Mouse (Mus musculus): Measurements from ENCODE around the gene Fate1. TPM values are rescaled to one million over a fixed set of nuclear protein-coding genes. Genes with fewer than 3 reads are reported as not detected.

Gene Fate1
- 0.38 TPM in 1 of 2 replicates, not detected in the other for polyA plus RNA-seq (2014; fragmentation: Nextera tagmentation; extraction: Ambion mirVana)

DNA sequence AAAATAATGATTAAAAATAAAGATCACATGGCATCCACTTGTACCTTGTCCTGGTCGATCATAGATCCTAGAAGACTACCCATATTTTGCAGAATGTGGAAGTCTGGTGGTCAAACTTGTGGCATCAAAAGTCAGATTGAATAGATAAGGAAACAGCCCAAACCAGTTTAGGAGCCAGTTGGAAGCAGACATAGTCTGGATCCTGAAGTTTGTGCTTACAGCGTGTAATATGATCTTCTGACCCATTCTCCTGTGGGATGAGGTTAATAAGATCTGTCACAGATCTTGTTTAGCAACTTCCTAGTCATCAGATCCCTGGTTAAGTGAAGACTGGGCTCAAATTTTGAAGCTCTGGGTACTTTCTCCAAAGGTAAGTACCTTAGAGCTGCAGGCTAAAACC, at the start of gene Fate1:
Gene Fate1 (plus strand): TSS at position 301 of the 400 bp plus-strand sequence.
- Histone ChIP-seq H3K9ac (no peak within 1 kb of the TSS), H3K4me3 (ENCODE audit: low read depth, low read length) (no peak within 1 kb of the TSS), H3K4me1 (ENCODE audit: insufficient read depth) (no peaks in the 10 kb centered on the region), H3K27me3 (ENCODE audit: insufficient read depth, low read length) (no peaks in the 10 kb centered on the region), H3K9me3 (ENCODE audit: low read depth, low read length) (no peaks in the 10 kb centered on the region), H3K4me2 (no peak within 1 kb of the TSS), H3K27ac (ENCODE audit: low read depth) (no peak within 1 kb of the TSS), H3K36me3 (ENCODE audit: insufficient read depth) (no peaks in the 10 kb centered on the region)
- ATAC-seq (ENCODE audit: insufficient read depth) = no peak
- WGBS = 59% methylated on average over 2 of the region's 2 CpGs
- TF ChIP-seq CTCF (IDR thresholded peaks at IDR 0.05; ENCODE audit: low read depth) = no peak
- no peak for DNase-seq

DNA sequence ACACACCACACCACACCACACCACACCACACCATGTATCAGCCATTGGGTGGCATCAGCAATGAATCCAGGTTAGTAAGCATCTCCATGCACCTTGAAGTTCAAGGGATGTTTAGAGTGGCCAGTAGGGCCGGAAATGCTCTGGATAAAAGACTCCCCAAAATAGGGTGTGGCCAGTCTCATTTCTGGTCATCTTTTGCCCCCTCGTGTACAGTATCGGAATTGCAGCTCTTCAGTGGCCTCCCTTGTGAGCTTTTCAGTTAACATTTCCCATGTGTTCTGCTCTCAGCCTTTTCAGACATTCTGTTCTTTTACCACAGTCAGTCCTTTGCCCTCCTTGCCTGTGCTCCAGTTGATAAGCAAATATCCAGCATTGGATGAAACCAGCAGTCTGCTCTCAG, 26.2 kb upstream of the Fate1 start:
- peak; percentile 74 for TF ChIP-seq CTCF (IDR thresholded peaks at IDR 0.05; ENCODE audit: low read depth)

DNA sequence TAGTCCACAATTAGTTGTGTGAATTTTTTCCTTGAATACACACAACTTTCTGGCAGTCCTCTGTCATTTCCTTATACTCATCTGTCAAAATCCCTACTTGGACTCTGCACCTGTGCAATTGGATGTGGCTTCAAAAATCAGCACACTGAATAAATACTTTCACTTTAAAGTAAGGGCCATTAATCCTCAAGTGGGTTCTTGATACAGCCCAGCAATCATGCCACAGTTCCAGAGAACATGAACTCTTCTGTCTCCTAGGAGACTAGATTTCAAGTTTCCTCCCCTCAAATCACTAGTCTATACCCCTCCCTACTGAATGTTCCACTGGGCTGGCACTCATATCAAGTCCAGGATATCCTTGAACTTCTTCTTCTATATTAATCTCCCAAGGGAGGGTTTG, 14.4 kb upstream of the Fate1 start:
- Histone ChIP-seq H3K27ac (ENCODE audit: low read depth) (no peak overlapping the region), H3K4me2 (no peak overlapping the region), H3K9me3 (ENCODE audit: low read depth, low read length) (no peaks in the 10 kb centered on the region), H3K36me3 (ENCODE audit: insufficient read depth) (no peaks in the 10 kb centered on the region), H3K27me3 (ENCODE audit: insufficient read depth, low read length) (no peaks in the 10 kb centered on the region), H3K9ac (no peak overlapping the region), H3K4me1 (ENCODE audit: insufficient read depth) (no peaks in the 10 kb centered on the region), H3K4me3 (ENCODE audit: low read depth, low read length) (no peak overlapping the region)
- no peak for TF ChIP-seq CTCF (IDR thresholded peaks at IDR 0.05; ENCODE audit: low read depth)
- DNase-seq = peak; percentile 7
- no peak for ATAC-seq (ENCODE audit: insufficient read depth)

More for the DNA sequence above, 26.2 kb upstream of the Fate1 start:
- Histone ChIP-seq H3K9me3 (ENCODE audit: low read depth, low read length) (no peaks in the 10 kb centered on the region), H3K4me1 (ENCODE audit: insufficient read depth) (no peaks in the 10 kb centered on the region), H3K27me3 (ENCODE audit: insufficient read depth, low read length) (no peaks in the 10 kb centered on the region), H3K4me2 (no peak overlapping the region), H3K36me3 (ENCODE audit: insufficient read depth) (no peaks in the 10 kb centered on the region), H3K27ac (ENCODE audit: low read depth) (no peak overlapping the region), H3K4me3 (ENCODE audit: low read depth, low read length) (no peak overlapping the region), H3K9ac (no peak overlapping the region)
- DNase-seq (peak; percentile 69), ATAC-seq (ENCODE audit: insufficient read depth) (no peak)
- 14% methylated on average over 3 of the region's 3 CpGs for WGBS

DNA sequence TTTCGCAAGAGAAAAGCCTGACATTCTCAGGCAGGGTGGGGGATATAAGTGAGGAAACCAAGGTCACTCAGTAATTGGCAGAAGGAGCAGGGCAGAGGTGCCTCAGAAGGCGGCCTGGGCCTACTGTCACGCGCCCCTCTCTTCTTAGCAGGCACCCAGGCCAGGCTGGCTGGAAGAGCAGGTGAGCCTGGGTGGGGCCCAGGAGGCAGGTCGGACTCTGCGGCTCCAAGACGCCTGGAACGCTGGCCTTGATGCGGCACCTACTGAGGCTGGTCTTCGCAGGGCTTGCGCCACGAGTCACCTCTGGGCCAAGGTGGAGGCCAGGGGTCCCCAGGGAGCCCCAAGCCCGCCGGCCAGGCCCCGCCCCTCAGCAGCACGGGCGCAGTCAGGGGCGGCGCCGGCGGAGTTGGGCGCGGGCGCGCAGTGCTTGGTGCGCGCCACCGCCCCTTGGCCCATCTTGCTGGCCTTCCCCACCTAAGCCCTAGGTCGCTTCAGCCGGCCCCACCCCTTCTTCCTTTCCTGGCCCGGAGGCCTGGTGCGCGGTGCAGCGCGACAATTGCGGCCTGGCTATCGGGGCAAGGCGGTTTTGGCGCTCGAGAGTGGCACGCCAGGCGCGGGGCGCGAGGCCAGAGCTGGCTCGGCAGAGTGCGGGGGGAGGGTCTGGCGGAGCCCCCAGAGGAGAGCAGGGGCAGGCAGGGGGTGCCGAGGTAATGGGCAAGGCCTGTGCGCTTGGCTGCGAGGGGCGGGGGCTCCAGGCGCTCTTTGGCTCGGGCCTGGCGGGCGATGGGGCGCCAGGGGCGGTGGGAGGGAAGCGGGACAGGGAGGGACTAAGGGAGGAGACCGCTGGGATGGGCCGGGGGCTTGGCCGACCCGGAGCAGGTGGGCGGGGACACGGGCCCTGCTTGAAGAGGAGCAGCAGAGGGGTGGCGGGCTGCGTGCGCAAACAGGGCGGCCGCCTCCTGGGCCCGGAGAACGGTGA, 10.4 kb upstream of the Fate1 start, which contains the start of gene Prrg3:
Gene Prrg3 (plus strand): TSS at position 552 of the 979 bp plus-strand sequence.
- TF ChIP-seq CTCF (IDR thresholded peaks at IDR 0.05; ENCODE audit: low read depth) = no peak
- Histone ChIP-seq H3K9ac (peak within 1 kb of the TSS; percentile 57), H3K27ac (ENCODE audit: low read depth) (peak within 1 kb of the TSS; percentile 24; the same call in 1 of the 2 replicates), H3K4me3 (ENCODE audit: low read depth, low read length) (peak within 1 kb of the TSS; percentile 44), H3K36me3 (ENCODE audit: insufficient read depth) (0 out of 2 replicates have a peak, but pooled peaks cover 3% of the 10 kb centered on the region), H3K9me3 (ENCODE audit: low read depth, low read length) (no peaks in the 10 kb centered on the region), H3K4me2 (peak within 1 kb of the TSS; percentile 68), H3K4me1 (ENCODE audit: insufficient read depth) (no peaks in the 10 kb centered on the region), H3K27me3 (ENCODE audit: insufficient read depth, low read length) (no peaks in the 10 kb centered on the region)
- ATAC-seq (ENCODE audit: insufficient read depth) (peak; percentile 97), DNase-seq (peak; percentile 78)
- 19% methylated on average over 34 of the region's 72 CpGs for WGBS

DNA sequence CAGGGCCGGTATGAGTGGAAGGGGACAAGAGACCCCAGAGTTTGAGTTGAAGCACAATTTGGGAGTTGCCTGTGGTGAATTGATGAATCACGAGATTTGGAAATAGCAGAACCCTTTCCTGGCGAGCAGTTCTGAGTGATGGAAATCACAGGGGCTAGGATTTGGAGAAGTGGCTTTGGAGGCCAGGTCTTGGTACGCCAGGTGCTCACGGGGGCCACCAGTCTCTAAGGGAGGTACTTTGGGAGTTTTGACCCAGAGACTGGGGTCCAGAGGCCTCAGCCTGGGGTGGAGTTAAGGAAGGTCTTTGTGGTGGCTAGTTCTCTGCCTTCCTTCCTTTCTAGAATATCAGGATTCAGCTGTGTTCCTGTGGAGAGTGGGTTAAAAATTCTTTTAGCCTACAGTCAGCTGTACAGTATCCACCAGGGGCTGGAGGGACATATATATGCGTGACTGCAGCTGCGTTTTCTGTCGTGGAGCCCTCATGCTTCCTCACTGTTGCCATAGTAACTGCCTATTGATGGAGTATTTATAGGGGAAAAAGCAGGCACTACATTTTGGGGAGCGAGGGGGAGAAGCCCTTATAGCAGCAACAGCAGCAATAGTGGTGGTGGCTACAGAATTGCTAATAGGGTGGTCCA, 9.4 kb upstream of the Fate1 start:
- ATAC-seq (ENCODE audit: insufficient read depth) = no peak

DNA sequence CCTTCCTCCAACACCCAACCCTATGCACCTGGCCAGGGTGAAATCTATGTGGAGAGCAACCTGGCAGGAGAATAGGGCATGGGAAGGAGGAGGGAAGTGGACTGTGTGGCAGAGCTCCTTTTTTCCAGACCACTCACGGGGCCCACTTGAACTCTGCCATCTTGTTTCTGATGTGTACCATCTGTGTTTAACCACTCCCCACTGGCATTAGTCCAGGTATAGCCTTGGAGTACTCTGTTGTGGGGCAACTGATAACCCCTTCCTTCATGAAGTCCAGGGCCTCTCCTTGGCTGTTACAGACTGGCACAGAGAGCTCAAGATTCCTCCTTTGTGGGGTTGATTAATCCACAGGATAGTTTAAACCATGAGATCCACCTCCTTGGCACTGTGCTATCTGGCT, 4.6 kb upstream of the Fate1 start:
- TF ChIP-seq CTCF (IDR thresholded peaks at IDR 0.05; ENCODE audit: low read depth) = no peak
- WGBS = 36% methylated on average over 1 of the region's 1 CpGs

More for the DNA sequence above, 9.4 kb upstream of the Fate1 start:
- Histone ChIP-seq H3K27me3 (ENCODE audit: insufficient read depth, low read length) (no peaks in the 10 kb centered on the region), H3K27ac (ENCODE audit: low read depth) (peak overlapping the region; percentile 24; the same call in 1 of the 2 replicates), H3K9me3 (ENCODE audit: low read depth, low read length) (no peaks in the 10 kb centered on the region), H3K4me1 (ENCODE audit: insufficient read depth) (no peaks in the 10 kb centered on the region), H3K4me2 (peak overlapping the region; percentile 68), H3K36me3 (ENCODE audit: insufficient read depth) (0 out of 2 replicates have a peak, but pooled peaks cover 3% of the 10 kb centered on the region), H3K9ac (peak overlapping the region; percentile 46), H3K4me3 (ENCODE audit: low read depth, low read length) (peak overlapping the region; percentile 44)
- WGBS = 26% methylated on average over 9 of the region's 9 CpGs
- DNase-seq = no peak
- no peak for TF ChIP-seq CTCF (IDR thresholded peaks at IDR 0.05; ENCODE audit: low read depth)

DNA sequence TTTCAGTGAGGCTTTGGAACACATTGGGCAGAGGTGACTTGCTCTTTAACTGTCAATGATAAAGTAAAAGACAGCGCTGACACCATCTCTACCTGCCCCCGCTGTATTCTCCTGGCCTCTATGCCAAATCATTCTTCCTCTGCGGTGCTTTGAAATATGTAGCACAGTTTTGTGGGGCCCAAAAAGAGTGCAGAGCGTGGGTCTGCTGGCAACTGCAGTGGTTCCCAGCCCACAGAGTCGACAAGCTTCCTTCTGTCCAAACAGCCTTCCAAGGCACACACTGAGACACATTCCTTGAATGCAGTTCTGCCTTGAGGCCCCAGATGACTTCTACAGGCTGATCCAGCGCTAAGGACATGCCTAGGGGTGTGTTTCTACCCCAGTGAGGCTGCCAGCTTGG, 4.0 kb upstream of the Fate1 start:
- Histone ChIP-seq H3K27me3 (ENCODE audit: insufficient read depth, low read length) (no peaks in the 10 kb centered on the region), H3K9me3 (ENCODE audit: low read depth, low read length) (no peaks in the 10 kb centered on the region), H3K27ac (ENCODE audit: low read depth) (no peak overlapping the region), H3K36me3 (ENCODE audit: insufficient read depth) (0 out of 2 replicates have a peak, but pooled peaks cover 3% of the 10 kb centered on the region), H3K9ac (no peak overlapping the region), H3K4me1 (ENCODE audit: insufficient read depth) (no peaks in the 10 kb centered on the region), H3K4me3 (ENCODE audit: low read depth, low read length) (no peak overlapping the region), H3K4me2 (no peak overlapping the region)
- TF ChIP-seq CTCF (IDR thresholded peaks at IDR 0.05; ENCODE audit: low read depth) = no peak
- 75% methylated on average over 6 of the region's 6 CpGs for WGBS
- DNase-seq (no peak), ATAC-seq (ENCODE audit: insufficient read depth) (no peak)

More for the DNA sequence above, 4.6 kb upstream of the Fate1 start:
- no peak for DNase-seq
- H3K9ac ChIP-seq = no peak overlapping the region
- no peak overlapping the region for H3K4me2 ChIP-seq
- no peaks in the 10 kb centered on the region for H3K9me3 ChIP-seq (ENCODE audit: low read depth, low read length)
- ATAC-seq (ENCODE audit: insufficient read depth) = no peak
- H3K27ac ChIP-seq (ENCODE audit: low read depth) = no peak overlapping the region
- H3K36me3 ChIP-seq (ENCODE audit: insufficient read depth) = 0 out of 2 replicates have a peak, but pooled peaks cover 3% of the 10 kb centered on the region
- no peaks in the 10 kb centered on the region for H3K4me1 ChIP-seq (ENCODE audit: insufficient read depth)
- no peak overlapping the region for H3K4me3 ChIP-seq (ENCODE audit: low read depth, low read length)
- H3K27me3 ChIP-seq (ENCODE audit: insufficient read depth, low read length) = no peaks in the 10 kb centered on the region

Data from lung, embryonic 14.5 days (tissue).